Mouse (Mus musculus) mesoderm, embryonic 11.5 days (tissue): Measurements from ENCODE around the gene Rpl31.
A peak's percentile ranks its signal among the peaks of the same experiment; 100 is the strongest.

Experiments
- DNase-seq: peaks from one replicate; pipeline ENCODE4 v3.0.0-alpha.2; 2012; ENCODE audit warnings: low read depth, low spot score

The Rpl31 gene

DNA sequence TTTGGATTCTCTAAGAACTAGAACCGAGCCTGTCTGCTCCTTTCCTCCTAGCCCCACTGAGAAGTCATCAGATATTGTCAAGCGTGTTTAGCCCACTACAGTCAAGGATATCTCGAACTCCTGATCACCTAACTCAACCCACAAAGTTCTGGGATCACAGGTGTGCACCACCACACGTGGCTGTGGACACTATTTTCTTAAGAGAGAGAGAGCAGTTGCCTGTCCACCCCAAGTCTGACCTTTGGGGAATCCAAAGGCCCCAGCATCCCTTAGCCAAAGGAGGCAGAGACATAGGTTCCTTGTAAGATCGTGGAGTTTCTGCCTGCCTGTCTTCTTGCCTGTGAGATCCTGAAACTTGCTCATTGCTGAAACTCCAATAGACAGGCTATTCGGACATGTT lies 597 bp upstream of the Rpl31 start:
- DNase-seq: no peak

DNA sequence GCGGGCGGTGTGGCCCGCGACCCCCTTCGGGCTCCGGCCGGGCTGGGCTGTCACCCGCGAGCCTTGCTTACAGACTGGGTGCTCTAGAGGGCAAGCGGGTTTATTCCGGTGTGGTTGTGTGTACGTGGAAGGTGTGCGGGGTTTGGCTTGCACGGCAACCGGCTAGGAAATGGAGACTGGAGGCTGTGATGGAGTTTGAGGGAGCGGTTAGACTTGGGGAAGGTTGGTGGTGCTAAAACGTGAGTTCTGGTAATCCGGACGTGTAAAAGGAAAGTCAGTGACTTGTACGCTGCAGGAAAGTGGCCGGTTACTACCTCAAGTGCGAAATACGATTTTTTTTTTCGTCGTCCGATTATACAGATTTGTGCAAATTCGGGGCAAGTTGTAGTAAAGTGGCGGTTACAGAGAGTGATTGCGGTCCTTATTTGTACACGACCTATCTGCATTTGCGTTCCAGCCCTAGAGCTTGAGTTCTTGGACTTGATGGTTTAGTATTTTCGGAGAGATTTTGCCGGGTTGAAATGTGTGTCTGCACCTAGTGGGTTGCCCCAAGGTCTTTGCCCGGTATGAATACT lies 712 bp downstream of the Rpl31 start:
- no peak for DNase-seq

DNA sequence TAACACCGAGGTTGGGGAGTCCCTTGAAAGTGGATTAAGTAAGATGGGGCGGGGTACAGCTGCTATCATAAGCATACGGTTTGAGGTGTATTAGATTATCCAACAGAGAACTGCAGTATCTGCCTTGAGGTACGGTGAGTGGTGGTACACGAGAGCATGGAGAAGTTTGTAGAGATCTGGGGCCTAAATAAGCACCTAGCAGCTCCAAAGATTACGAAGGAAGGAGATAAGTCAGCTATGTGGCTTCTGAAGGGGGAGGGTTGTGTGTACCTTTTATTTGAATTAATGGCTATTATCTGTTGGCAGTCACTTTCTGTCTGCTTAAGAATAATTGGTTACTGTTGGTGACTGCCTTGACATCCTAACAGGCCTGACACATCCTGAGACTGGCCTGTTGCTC lies 2.8 kb downstream of the Rpl31 start:
- DNase-seq: no peak

DNA sequence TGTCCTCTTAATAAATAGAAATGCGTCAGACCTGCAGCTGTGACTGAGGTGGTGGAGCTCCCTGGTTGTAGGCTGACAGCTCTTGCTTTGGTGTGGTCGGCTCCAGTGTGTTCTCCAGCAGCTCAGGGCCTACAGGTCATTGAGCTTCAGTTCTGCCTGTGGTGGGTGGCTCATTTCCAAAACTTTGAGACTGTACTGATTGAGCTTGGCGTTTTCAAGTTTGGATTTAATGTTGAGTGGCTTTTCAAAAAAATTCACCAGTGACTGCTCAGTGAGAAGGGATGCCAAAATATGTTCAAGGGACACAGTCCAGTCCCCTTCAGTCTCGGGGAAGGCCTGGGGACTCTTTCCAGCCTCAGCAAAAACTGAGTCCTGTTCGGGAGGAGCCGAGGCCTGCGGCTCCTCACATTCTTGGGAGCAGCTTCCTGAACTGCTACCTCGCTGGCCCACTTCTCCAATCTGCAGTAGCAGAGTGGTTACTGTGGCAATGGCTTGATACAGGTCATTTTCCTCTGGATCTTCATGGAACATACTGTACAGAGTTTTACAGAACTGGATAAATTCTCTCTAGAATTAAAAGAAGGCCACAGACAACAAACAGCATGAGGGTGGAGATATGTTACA lies 4.7 kb downstream of the Rpl31 start:
- no peak for DNase-seq

DNA sequence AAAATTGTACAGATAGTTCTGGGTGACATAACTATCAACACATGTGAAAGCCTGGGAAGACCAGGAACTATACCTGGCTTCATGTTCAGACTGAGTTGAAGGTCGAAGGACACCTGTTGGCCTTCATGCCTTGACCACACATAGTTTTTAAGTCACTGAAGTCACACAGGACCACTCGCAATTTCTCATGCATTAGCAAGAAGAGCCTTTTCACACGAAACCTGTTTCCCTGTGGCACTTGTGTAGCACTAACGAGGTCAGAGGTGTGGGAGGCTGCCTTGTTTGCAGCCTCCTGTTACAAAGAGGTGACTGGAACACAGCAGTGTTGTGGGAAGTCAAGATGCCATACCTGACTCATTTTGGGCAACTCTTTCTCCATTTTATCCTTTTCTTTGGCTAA lies 5.7 kb downstream of the Rpl31 start:
- DNase-seq: no peak

DNA sequence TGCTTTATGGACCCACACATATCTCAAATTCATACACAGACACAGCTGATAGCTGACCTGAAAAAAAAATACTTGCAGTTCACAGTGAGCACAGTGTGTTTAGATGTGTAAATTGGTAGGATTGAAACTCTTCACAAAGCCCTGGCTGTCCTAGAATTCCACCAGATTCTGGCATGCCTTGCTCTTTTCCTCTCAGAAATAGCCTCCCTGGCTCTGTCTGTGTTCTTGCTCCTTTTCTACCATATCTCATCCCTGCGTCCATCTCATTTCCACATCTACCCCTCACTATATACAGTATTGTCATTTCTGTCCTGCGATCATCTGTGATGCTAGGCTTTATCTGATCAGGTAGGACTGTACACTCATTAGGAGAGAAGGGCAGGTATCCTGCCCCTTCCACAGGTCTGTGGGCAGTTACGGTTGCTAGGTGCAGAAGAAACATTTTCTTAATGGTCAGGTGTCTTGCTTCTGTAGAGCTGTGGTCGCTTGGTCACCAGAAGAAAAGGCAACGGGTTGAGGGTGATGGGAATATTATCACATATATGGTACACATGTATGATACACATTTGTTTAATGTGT lies 6.7 kb downstream of the Rpl31 start:
- no peak for DNase-seq

DNA sequence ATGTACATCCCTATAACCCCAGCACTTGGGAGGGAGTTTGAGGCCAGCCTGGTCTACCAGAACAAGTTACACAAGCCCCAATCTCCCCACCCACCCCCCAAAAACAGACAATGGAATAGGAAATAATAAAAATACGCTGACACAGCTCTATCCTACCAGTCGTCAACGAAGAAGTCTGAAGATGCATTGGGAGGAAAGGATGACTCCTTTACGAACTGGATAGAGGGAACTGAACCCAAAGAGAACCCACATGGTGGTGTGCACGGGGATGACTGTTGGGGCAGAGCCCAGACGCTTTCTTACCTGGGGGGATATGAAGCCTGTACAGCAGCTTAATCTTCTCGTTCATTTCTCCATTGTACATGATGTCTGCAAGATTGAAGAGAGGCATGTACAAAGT lies 8.5 kb downstream of the Rpl31 start:
- DNase-seq: no peak

DNA sequence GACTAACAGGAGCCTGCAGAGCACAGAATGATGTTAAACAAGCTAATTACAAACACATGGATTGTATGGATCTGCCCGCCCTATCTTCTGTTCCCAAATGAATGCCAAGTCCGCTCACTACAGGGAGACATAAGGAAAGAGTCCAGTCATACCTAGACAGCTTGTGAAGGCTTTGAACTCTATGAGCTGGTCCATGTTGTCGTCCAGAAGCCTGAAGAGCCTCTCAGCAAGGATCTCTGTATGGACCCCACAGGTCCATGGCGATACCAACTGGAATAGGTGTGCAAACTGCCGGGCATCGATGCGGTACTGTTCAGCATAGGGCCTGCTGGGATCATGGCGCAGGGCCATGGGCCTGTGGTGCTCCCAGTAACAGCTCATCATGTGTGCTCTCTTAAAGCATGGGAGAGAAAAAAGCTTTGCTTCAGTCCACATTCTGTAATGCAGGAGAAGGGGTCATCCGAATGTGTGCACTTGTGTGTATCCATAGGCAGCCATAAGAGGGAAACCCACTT lies 9.1 kb downstream of the Rpl31 start:
- no peak for DNase-seq

DNA sequence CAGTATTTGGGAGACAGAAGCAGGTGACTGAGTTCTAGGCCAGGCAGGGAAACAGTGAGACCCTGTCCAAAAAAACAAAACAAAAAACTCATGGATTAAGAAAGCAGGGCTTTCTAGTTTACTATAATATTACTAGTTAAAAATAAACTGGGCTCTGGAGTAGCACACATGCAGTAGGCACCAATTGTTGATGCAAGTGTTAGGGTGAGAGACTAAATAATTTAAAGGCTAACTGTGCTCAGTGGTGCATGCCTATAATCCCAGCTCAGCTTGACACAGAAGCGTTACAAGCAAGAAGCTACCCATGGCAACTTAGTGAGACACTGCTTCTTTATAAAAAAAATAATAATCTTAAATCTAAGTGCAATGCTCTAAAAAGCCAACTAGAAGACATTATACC lies 10.9 kb downstream of the Rpl31 start:
- DNase-seq: no peak

DNA sequence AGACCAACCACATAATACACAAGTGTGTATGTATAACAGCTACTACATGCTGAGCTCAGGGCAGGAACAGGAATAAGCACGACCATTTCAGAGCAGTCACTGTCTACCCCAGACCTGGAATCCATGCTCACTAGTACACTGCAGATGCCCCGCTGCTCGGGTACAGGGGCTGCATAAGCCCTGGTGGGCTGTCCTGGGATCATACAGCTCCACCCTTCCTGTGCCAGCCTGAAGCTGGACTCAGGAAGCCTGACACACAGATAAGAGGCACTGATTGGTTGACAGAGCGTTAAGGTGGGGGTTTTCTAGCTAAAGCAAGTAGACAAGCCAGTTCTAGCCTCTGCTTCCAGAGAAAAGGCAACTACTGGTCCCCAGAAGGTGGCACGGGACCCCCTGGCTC lies 11.4 kb downstream of the Rpl31 start:
- no peak for DNase-seq

DNA sequence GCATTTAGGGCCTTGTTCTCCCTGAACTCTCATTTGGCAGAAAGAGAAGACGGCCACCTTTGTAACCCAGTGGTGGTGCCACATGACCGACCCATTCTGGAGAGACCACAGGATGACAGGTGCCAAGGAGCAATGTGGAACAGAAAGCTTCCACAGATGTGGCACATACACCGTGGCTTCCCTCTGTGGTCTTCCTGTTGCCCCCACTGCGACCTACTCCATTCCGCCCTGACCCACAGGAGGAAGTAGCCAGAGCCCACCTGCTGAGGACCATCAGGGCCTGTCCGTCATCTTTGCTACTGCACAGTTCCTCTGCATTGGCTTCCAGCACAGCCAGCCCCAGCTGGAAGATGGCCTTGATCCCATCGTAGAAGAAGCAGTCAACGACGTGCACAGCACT lies 13.4 kb downstream of the Rpl31 start:
- DNase-seq: no peak

DNA sequence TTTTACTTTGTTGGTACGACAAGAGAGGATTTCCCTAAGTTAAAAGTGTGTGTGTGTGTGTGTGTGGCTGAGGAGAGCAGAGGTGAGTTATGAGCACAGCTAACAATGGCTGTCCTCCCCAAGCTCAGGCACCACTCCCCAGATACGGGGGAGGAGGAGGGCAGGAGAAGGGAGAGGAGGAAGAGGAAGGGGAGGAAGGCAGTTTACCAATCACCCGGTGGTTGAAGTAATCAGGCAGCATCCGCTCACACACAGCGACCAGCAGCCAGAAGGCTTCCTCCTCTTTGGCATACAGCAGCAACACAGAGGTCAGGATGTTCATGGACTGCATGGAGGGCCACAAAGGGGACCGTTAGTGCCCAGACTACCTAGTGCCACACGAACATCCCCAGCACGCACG lies 17.3 kb downstream of the Rpl31 start:
- no peak for DNase-seq

DNA sequence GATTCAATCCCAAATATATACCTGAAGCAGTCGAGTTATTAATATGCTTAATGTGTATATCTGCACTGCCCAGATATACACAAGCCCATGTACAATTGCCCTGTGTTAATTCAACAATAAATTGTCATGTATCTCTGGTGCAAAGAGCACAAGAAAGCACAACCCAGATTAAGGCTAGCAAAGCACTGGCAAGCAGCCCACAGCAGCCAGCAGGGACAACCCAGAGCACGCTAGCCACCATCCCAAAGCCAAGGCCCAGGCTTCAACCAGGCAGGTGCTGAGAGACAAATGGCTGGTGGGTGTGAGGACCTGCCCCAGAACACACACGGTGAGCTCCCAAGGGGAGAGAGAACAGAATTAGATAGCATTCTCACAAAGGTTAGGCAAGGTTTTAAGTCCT lies 18.8 kb downstream of the Rpl31 start:
- DNase-seq: no peak

DNA sequence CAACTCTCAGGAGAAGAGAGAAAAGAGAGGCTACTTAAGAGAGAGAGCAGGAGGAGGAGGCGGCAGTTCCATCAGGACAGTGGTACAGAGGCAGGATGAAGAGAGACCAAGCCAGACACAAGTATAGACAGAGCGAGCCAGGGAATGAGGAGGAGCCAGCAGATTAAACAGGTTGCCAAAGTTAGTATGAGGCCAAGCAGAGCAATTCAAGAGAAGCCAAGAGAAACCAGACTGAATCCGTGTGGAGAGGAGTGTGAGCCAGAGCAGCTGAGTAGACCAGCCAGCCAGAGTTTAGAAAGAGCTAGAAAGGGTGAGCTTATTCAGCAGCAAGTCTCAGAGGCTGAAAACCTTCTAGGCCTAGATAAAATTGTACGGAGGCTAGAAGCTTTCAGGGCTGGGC lies 19.9 kb downstream of the Rpl31 start:
- no peak for DNase-seq

DNA sequence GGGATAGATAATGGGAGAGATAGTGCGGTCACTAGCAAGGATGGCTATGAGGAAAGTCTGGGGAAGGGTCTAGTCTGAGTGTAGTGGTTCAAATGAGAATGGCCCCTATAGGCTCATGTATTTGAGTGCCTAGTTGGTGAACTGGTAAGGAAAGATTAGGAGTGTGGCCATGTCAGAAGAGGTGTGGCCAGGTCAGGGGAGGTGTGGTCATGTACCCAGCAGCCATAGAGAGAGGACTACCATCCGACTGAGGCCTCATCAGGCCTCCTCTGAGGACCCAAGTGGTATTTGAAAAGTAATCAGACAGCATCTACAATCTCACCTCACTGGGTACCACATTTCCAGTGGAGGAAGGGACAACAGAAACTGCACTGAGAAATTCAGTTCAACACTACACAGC lies 20.5 kb downstream of the Rpl31 start:
- no peak for DNase-seq

DNA sequence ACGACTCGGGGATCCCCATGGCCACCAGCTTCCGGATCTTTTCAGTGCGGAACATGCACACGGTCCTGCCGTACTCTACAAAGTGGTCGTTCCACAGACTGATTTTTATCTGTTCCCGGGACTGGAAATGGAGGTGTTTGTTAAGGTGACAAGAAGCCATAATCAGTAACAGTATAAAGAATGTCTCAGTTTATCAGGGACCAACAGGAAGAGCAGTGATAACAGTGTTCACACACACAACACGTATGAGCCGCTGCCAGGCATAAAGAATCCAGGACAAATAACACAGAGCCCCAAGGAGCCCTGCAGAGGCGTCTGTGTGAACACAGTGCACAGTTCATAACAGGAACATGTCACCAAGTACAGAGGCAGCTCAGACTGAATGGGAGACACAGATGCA lies 21.7 kb downstream of the Rpl31 start:
- no peak for DNase-seq

DNA sequence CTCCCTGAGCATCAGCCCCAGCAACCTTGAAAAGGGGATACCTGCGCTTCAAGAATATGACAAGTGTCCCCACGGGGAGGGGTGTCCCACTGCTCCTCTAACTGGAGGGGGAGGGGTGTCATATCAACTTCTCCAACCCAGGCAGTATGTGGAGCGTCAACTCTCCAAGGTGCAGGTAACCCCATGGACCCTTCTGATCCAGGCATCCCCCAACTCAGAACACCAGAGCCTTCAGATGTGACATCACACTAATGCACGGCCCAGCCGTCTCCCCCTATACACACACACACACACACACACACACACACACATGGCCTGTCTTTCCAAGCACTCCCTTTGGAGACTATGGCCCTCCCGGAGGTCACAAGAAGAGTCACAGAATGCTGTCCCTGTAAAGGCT lies 24.0 kb downstream of the Rpl31 start:
- no peak for DNase-seq

DNA sequence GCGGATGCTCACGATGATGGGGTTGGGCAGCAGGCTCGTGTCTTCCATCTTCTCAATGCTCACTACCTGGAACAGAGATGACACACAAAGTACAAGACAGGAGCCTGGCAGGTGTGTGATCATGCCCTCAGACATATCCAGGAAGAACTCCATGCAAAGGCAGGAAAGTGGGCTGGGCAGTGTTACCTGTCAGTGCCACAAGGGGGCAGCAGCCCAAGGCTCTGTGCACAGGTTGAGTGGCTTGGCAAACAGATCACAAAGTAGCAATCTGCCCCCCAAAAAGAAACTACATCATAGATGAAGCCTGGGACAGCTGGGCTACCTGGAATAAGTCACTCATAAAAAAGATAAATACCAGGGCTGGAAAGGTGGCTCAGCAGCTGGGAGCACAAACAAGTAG lies 24.5 kb downstream of the Rpl31 start:
- DNase-seq: peak; percentile 66

DNA sequence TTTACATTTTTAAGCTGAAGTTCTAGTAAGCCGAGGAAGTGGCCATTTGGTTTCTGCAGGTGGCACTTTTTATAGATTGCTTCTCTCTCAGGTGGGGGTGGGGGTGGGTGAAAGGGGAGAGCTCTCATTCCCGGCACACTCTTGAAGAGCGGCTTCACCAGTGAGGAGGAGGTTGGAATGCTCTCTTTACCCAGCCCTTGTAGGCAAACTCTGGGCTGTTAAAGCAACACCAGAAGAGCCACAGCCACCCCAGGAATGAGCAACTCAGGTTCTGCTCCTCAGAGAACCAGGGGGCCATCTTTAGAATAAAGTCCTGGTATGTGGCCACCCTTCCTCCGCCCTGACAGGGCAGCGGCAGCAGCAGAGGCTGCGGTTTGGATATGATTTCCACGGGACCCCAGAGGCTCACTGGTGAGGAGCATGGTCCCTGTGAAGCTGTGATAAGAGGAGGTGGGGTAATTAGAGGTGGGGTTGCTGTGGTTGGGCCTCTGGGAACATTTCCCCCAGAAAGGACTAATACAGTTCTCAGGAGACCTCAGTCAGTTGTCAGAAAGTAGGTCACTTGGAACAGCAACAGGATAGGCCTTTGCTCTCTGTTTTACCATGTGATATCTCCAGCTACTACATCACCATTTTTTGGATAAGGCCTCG lies 25.7 kb downstream of the Rpl31 start:
- no peak for DNase-seq

DNA sequence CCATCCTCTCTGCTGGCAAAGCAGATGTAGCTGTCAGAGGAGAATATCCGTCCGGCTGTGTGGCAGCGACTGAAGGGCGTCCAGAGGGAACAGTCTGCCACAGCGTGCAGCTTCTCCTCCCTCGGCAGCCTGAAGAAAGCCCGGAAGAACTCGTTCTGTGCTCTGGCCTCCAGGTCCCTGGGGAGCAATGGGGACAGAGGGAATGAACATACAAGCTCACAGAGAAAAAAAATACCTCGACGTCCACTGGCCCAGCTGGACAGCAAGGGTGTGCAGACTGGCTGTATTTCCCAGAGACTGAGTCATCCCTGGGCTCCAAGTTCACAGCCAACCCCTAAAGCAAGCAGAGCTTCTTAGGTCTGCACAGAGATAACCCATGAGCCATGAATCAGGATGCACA lies 26.5 kb downstream of the Rpl31 start:
- DNase-seq: no peak

DNA sequence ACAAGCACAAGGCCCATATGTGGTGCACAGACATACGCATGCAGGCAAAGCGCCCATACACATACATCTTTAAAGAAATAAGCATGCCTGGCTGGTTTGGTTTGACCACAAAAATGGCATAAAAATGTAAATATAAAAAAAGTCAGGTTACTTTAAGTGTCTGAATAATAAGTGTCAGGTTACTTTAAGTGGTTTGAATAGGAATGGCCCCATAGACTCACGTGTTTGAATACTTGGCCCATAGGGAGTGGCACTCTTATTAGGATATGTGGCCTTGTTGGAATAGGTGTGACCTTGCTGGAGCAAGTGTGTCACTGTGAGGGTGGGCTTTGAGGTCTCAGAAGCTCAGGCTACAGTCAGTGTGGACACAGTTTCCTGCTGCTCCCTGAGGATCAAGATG lies 27.0 kb downstream of the Rpl31 start:
- no peak for DNase-seq

DNA sequence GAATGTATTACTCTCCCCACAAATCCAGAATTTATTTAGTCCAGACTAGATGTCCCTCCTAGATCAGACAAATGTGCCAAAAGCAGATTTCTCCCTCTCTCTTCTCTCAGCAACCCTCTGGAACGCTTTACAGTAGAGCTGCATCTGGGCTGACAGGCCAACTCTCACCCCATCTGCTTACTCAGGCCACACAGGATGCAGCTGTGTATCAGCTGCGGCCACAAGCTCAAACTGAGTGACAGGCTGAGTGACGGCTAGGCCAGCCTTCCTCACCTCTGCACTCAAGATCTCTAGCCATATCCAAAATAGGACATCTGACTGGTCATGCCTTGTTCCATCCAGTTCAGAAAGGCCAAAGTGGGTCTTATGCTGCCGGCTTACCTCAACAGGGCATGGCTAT lies 28.7 kb downstream of the Rpl31 start:
- no peak for DNase-seq

DNA sequence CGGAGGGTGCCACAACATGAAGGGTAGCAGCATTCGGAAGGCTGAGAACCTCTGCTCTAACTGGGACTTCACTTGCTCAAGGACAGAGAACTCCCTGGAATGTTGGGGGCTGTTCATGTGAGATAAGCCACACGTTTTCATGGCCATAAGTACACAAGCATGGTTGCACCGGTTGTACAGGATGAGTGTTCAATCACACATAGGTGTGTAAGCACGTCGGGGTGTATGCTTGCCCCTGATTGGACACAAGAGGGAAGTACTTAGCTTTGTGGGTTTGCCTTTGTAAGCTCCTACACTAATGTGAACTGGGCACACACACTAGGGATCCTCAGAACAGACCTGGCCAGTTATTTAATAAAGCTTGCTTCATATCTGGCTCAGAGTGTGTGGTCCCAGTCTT lies 30.6 kb downstream of the Rpl31 start:
- no peak for DNase-seq
